Mouse (Mus musculus) neural tube, embryonic 14.5 days (tissue): ENCODE results near the gene Zp3. TPM values are rescaled to one million over a fixed set of nuclear protein-coding genes. Genes with fewer than 3 reads are reported as not detected.

Source experiments
- ATAC-seq: fragments of 200-750 bp; cut with Nextera tagmentation; 2 replicates; pipeline ENCODE4 v1.8.0; 2017; ENCODE audit warnings: low read depth, mild to moderate bottlenecking, moderate TSS enrichment, moderate library complexity
- H3K27ac ChIP-seq: fragments of 300-500 bp; sonication (generic); 2 replicates; pipeline ENCODE4 v1.5.1; 2014; ENCODE audit warnings: low read depth, mild to moderate bottlenecking, control low read depth, low read length, moderate library complexity, mixed read lengths
- H3K27me3 ChIP-seq: fragments of 300-500 bp; sonication (generic); 2 replicates; pipeline ENCODE4 v1.6.1; 2014; ENCODE audit warnings: low read length; ENCODE audit not compliant: control insufficient read depth, insufficient read depth
- H3K36me3 ChIP-seq: fragments of 300-500 bp; sonication (generic); 2 replicates; pipeline ENCODE4 v1.6.1; 2014; ENCODE audit warnings: low read length, mixed read lengths; ENCODE audit not compliant: control insufficient read depth, insufficient read depth
- H3K4me1 ChIP-seq: fragments of 300-500 bp; sonication (generic); 2 replicates; pipeline ENCODE4 v1.6.1; 2014; ENCODE audit warnings: low read length; ENCODE audit not compliant: control insufficient read depth, insufficient read depth
- H3K4me2 ChIP-seq: fragments of 300-500 bp; sonication (generic); 2 replicates; pipeline ENCODE4 v1.6.1; 2014; ENCODE audit warnings: mild to moderate bottlenecking, low read depth, low read length, control low read depth
- H3K4me3 ChIP-seq: fragments of 300-500 bp; sonication (generic); 2 replicates; pipeline ENCODE4 v1.5.1; 2014; ENCODE audit warnings: low read depth, low read length, control low read depth, mixed read lengths
- H3K9ac ChIP-seq: fragments of 300-500 bp; sonication (generic); replicated peaks from 2 replicates; pipeline ENCODE4 v1.6.1; 2014; ENCODE audit warnings: low read depth, mild to moderate bottlenecking, control low read depth, low read length, mixed read lengths
- H3K9me3 ChIP-seq: fragments of 300-500 bp; sonication (generic); 2 replicates; pipeline ENCODE4 v1.6.1; 2016; ENCODE audit warnings: low read length; ENCODE audit not compliant: control insufficient read depth
- WGBS: fragments of 180-500 bp; shearing (Covaris S2); extraction: QIAGEN DNeasy Blood & Tissue Kit; methylation state at CpG from one replicate; pipeline ENCODE4 v1.1.7; 2014; 5-methylcytosine and 5-hydroxymethylcytosine counted together
- polyA plus RNA-seq: library from polyadenylated mRNA; unstranded; fragments of >200 nt; fragmentation: Nextera tagmentation; extraction: Ambion mirVana; gene quantifications from 2 replicates; pipeline ENCODE4 v1.2.1, GENCODE M21; 2014

Zp3 gene
- polyA plus RNA-seq, 1 experiment from 2014 or later, result 0.29 TPM

DNA sequence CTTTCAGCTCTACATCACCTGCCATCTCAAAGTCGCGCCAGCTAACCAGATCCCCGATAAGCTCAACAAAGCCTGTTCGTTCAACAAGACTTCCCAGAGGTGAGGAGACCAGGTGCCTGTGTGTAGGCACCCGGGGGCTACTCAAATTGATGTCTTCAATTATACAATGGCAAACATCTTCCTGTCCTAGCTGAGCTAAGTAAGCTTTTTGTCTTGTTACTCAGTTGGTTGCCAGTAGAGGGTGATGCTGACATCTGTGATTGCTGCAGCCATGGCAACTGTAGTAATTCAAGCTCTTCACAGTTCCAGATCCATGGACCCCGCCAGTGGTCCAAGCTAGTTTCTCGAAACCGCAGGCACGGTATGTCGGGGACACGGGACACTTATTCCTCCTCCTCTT is 7.3 kb downstream of the Zp3 start:
- H3K4me3 ChIP-seq, result no peak overlapping the region
- no peak overlapping the region for H3K27ac ChIP-seq
- H3K36me3 ChIP-seq, result no peaks in the 10 kb centered on the region
- H3K27me3 ChIP-seq, result no peaks in the 10 kb centered on the region
- H3K9ac ChIP-seq, result no peak overlapping the region
- H3K9me3 ChIP-seq, result no peaks in the 10 kb centered on the region
- 55% methylated on average over 11 of the region's 11 CpGs for WGBS
- H3K4me2 ChIP-seq, result no peak overlapping the region
- no peak for ATAC-seq
- no peaks in the 10 kb centered on the region for H3K4me1 ChIP-seq

DNA sequence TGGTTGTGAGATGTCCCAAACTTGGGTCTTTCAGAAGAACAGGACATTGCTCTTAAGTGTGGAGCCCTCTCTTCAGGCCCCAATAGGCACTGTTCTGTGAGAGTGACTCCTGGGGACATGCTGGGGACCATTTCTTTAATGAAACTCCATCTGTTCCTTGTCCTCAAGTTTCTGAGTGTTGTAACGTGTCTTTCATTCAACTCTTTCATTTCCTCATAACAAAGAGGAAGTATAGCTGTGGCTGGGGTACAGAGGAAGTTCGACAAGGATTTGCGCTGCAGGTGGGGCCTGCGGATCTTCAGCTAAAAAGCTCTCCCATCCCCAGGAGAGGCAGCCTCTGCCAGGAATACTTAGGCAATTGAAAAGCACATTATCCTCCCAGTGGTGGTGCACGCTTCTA is 10.7 kb downstream of the Zp3 start:
- Histone ChIP-seq H3K4me1 (peaks cover under 1% of the 10 kb centered on the region), H3K27me3 (no peaks in the 10 kb centered on the region), H3K27ac (no peak overlapping the region), H3K4me3 (no peak overlapping the region), H3K36me3 (no peaks in the 10 kb centered on the region), H3K9me3 (no peaks in the 10 kb centered on the region), H3K4me2 (no peak overlapping the region), H3K9ac (no peak overlapping the region)
- 81% methylated on average over 5 of the region's 5 CpGs for WGBS
- ATAC-seq, result no peak

DNA sequence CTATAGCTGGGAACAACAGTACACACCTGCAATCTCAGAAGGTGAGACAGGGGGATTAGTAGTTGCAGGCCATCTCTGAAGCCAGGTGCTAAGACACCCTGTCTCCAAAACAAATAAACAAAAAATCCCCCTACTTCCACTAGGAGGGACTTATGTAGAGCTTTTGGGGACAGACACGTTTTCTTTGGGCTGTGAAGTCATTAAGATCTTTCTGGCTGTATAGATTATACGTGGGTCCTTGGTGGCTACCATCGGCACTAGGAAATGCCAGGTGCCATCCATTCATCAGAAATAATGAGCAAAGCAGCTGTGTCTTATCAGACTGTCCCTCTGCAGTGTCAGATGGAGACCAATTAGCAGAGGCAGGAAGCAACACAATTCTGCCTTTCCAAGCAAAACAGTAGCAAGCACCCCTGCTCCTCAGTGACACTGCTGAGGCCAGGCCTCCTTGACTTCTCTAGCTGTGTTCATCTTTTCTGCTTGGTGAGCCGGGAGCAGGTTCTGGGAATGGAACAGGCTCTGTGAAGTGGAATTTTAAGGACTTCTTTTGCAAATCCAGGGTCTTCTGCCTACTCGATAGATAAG is 13.6 kb downstream of the Zp3 start:
- Histone ChIP-seq H3K4me1 (peaks cover 5% of the 10 kb centered on the region), H3K9me3 (no peaks in the 10 kb centered on the region), H3K9ac (no peak overlapping the region), H3K27ac (no peak overlapping the region), H3K4me3 (no peak overlapping the region), H3K4me2 (no peak overlapping the region), H3K27me3 (no peaks in the 10 kb centered on the region), H3K36me3 (peaks cover 3% of the 10 kb centered on the region; the same call in 1 of the 2 replicates)
- 59% methylated on average over 5 of the region's 5 CpGs for WGBS
- no peak for ATAC-seq

DNA sequence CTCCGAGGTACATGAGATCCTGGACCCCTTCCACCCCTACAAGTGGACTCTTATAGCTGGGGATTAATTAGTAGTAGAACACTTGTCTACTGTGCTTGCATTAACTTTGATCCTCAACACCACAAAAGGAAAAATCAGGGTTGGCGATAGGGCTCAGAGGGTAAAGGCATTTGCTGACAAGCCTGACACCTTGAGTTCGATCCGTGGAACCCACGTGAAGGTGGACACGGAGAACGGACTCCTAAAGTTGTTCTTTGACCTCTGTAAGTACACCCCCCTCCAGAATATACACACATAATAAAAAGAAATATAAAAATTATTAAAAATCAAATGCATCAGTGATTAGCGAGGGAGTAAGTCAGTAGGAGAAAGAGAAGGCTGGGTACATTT is 14.4 kb downstream of the Zp3 start:
- Histone ChIP-seq H3K4me2 (no peak overlapping the region), H3K4me3 (peak overlapping the region; percentile 63; the same call in 1 of the 2 replicates), H3K27me3 (no peaks in the 10 kb centered on the region), H3K36me3 (peaks cover 3% of the 10 kb centered on the region; the same call in 1 of the 2 replicates), H3K4me1 (peaks cover 5% of the 10 kb centered on the region), H3K9ac (no peak overlapping the region), H3K9me3 (no peaks in the 10 kb centered on the region), H3K27ac (no peak overlapping the region)
- ATAC-seq, result peak; percentile 16; the same call in 1 of the 2 replicates
- 70% methylated on average over 8 of the region's 8 CpGs for WGBS

DNA sequence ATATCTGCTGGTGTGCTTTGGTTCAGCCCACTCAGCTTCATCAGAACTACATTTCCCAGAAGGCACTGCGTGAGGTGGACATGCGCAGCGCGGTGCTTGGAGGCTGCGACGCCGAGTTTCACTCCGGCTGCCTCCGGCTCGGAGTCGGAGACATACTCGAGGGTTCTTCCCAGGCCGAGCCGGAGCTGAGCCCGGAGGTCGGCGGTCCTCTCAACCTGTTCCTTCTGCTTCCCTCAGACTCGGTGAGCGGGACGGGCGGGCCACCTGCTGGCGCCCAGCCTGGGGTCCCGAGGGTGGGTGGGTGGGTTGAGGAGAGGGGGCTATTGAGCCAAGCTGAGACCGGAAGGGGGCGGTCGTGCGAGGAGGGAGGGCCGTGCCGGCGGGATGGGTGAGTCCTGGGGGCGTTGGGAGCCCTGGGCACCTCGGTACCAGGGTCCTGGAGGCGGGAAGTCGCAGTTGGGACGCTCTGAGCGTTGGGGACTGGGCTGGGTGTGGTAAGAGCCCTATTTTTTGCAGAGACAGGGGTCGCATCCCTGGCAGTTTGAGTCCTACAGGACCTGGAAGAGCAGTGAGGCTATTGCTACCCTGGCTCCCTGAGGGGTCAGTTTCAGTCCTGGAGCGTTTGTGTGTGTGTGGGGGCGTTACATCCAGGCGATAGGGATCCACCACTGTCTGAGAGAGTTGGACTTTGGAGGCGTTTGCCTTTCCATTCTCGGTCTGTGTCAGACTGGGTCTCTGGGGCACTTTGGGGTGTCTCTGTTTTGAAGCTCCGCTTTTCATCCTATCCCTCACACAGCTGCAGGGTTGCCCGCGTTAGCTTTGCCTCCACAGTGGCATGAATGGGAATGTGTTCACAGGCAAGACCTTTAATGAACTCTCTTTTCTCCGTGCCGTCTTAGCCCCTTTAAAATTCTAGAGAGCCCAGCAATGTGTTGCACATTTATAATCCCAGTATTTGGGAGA is 15.1 kb downstream of the Zp3 start, which contains the start of gene Dtx2:
Dtx2 (plus strand) TSS at position 76 of the 963 bp plus-strand sequence.
- Histone ChIP-seq H3K36me3 (peaks cover 3% of the 10 kb centered on the region; the same call in 1 of the 2 replicates), H3K9me3 (no peaks in the 10 kb centered on the region), H3K4me2 (peak within 1 kb of the TSS; percentile 59), H3K4me3 (peak within 1 kb of the TSS; percentile 63), H3K9ac (peak within 1 kb of the TSS; percentile 69), H3K27ac (peak within 1 kb of the TSS; percentile 81), H3K4me1 (peaks cover 5% of the 10 kb centered on the region), H3K27me3 (no peaks in the 10 kb centered on the region)
- ATAC-seq, result peak; percentile 95
- WGBS, result 1% methylated on average over 47 of the region's 47 CpGs

DNA sequence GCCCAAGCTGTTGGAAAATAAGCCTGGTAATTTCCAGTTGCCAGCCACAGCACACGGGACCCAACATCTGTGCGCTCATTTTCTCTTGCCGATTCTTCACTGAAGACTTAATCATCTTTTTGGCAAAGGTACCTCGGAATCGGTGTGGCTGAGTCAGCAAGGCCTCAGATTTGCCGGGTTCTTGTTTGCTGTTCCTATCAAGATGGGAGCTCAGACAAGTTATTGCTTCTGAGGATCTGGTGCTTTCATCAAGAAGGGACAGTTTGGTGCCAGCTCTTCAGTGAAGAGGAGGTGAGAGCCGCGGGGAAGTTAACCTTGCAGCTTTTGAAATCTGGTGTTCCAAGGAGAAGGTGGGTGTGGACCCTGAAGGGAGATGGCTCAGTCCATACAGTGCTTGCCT is 16.3 kb downstream of the Zp3 start:
- Histone ChIP-seq H3K4me2 (peak overlapping the region; percentile 59), H3K9ac (no peak overlapping the region; the same call in 1 of the 2 replicates), H3K9me3 (no peaks in the 10 kb centered on the region), H3K27ac (no peak overlapping the region), H3K27me3 (no peaks in the 10 kb centered on the region), H3K4me3 (no peak overlapping the region), H3K4me1 (peaks cover 5% of the 10 kb centered on the region), H3K36me3 (peaks cover 3% of the 10 kb centered on the region; the same call in 1 of the 2 replicates)
- WGBS, result 91% methylated on average over 8 of the region's 8 CpGs
- no peak for ATAC-seq

DNA sequence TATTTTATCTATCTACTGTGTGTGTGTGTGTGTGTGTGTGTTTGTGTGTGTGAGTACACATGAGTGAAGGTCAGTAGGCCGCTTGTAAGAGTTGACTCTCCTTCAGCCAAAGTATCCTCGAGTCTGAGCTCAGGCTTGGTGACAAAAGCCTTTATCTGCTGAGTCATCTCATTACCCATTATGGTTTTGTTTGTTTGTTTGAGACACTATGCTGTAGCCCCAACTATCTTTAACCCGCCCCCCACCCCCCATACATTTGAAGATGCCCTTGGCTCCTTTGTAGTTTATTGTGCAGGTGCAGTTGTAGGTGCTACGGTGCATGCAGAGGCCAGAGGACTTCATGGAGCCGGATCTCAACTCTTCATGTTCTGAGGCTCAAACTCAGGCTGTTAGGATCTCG is 21.3 kb downstream of the Zp3 start:
- H3K9ac ChIP-seq, result no peak overlapping the region
- whole genome bisulfite sequencing, result 95% methylated on average over 6 of the region's 6 CpGs
- no peak overlapping the region for H3K4me3 ChIP-seq
- H3K9me3 ChIP-seq, result no peaks in the 10 kb centered on the region
- H3K27ac ChIP-seq, result no peak overlapping the region
- no peaks in the 10 kb centered on the region for H3K27me3 ChIP-seq
- peaks cover 3% of the 10 kb centered on the region; the same call in 1 of the 2 replicates for H3K36me3 ChIP-seq
- ATAC-seq, result no peak
- H3K4me2 ChIP-seq, result no peak overlapping the region
- peaks cover 3% of the 10 kb centered on the region; the same call in 1 of the 2 replicates for H3K4me1 ChIP-seq

DNA sequence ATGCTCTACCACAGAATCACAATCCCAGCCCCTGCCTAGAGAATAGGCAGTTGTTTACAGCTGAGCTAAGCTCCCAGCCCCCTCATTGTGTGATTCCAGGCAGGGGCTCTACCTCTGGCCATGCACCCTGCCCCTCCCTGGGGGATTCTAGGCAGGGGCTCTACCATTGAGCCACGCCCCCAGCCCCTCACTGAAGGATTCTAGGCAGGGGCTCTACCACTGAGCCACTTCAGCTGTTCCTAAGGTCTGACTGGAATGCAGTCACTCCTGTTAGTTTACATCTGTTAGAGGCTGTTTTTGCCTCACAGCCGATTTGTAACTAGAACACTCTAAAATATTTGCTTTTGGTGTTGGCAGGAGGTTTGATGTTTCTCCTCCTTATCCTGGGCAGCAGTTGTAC is 22.4 kb downstream of the Zp3 start:
- no peak overlapping the region for H3K9ac ChIP-seq
- H3K36me3 ChIP-seq, result peaks cover 1% of the 10 kb centered on the region; the same call in 1 of the 2 replicates
- no peak overlapping the region for H3K4me2 ChIP-seq
- no peak for ATAC-seq
- 78% methylated on average over 2 of the region's 2 CpGs for WGBS
- H3K4me3 ChIP-seq, result no peak overlapping the region
- no peak overlapping the region for H3K27ac ChIP-seq
- H3K9me3 ChIP-seq, result no peaks in the 10 kb centered on the region
- H3K27me3 ChIP-seq, result no peaks in the 10 kb centered on the region
- H3K4me1 ChIP-seq, result 0 out of 2 replicates have a peak, but pooled peaks cover 3% of the 10 kb centered on the region

DNA sequence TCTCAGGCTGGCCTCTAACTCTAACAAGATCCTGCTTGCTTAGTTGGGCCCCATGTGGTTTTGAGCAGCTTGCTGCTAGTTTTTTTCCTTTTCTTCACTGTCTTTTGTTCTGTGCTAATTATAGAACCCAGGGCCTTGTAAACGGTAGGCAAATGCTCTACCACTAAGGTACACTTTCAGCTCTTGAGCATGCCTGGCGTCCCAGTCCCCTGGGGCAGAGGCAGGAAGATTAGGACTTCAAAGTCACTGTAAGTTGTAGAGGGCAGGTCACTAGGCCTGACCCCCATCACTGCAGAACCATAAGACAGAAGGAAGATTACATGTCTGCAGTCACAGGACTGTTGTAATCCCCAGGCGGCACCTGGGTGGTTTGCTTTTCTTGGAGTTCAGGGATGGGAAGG is 22.9 kb downstream of the Zp3 start:
- 0 out of 2 replicates have a peak, but pooled peaks cover 3% of the 10 kb centered on the region for H3K4me1 ChIP-seq
- no peak overlapping the region for H3K4me2 ChIP-seq
- no peaks in the 10 kb centered on the region for H3K27me3 ChIP-seq
- H3K4me3 ChIP-seq, result no peak overlapping the region
- H3K36me3 ChIP-seq, result no peaks in the 10 kb centered on the region
- ATAC-seq, result no peak
- H3K27ac ChIP-seq, result no peak overlapping the region
- WGBS, result 26% methylated on average over 3 of the region's 3 CpGs
- H3K9me3 ChIP-seq, result no peaks in the 10 kb centered on the region
- H3K9ac ChIP-seq, result no peak overlapping the region
